Mouse (Mus musculus) thymus, postnatal 0 days (tissue): ENCODE data around the gene Ltbp4. TPM values are rescaled to one million over a fixed set of nuclear protein-coding genes. Genes with fewer than 3 reads are reported as not detected.
A peak's percentile ranks its signal among the peaks of the same experiment; 100 is the strongest.

Experiments
- DNase-seq: peaks from one replicate; pipeline ENCODE4 v3.0.0-alpha.2; 2015; ENCODE audit warnings: low spot score
- polyA plus RNA-seq: library from polyadenylated mRNA; unstranded; fragments of >200 nt; fragmentation: Nextera tagmentation; extraction: Ambion mirVana; gene quantifications from 2 replicates; pipeline ENCODE4 v1.2.1, GENCODE M21; 2015

The Ltbp4 gene
- polyA plus RNA-seq, 1 experiment from 2014 or later = 3.6 TPM

DNA sequence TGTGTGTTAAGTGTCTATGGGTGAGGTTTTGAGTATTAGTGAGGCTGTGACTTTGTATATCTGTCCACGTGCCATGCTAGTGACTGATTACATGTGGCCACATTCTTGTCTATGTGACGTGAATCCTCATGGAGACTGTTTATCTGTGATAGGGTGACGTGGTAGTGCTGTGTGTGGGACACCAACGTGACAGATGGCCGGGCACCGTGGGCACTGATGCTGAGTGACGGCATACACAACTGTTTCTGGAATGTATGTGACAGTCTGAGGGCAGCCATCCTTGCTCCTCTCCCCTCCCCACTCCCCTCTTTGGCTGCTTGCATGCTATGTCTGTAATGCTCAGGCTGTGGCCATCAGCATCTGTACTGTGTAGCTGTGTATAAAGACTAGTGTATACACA is 76.6 kb downstream of the Ltbp4 start:
- no peak for DNase-seq

DNA sequence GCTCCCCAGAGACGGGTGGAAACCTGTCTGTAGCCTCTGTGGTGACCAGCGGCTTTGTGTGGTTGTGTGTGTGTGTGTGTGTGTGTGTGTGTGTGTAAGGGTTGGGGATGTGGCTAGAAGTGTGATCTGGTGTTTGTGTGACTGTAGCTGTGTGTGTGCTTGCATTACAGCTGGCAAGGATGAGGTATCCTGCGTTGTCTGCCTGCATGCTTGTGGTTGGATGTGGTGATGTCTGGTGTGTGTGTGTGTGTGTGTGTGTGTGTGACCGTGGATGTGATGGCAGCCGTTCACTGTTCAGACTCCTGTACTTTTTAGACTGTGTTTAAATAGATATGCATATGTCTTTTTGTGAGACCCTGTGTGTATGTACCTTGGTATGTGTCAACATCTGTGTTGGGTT is 77.7 kb downstream of the Ltbp4 start:
- DNase-seq = no peak

DNA sequence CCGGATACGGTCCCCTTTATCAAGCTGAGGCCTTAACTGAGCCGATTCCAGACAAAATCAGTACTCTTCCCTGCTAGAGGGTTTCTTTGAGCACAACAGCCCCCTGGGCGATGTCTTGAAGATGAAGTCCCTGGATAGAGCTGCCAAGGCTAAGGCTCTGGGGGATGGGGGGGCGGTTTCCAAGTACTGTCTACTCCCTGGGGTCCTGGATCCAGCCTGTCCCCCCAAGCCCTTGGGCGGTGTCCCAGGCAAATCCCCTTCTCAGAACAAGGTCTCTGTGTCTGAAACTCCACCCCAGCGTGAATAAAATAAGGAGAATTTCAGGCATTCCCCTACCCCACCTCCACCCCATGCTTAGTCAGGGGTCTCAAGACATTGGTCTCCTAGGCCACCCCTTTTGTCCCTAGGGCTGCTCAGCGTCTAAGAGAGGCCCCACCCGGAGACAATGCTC is 78.2 kb downstream of the Ltbp4 start:
- no peak for DNase-seq

DNA sequence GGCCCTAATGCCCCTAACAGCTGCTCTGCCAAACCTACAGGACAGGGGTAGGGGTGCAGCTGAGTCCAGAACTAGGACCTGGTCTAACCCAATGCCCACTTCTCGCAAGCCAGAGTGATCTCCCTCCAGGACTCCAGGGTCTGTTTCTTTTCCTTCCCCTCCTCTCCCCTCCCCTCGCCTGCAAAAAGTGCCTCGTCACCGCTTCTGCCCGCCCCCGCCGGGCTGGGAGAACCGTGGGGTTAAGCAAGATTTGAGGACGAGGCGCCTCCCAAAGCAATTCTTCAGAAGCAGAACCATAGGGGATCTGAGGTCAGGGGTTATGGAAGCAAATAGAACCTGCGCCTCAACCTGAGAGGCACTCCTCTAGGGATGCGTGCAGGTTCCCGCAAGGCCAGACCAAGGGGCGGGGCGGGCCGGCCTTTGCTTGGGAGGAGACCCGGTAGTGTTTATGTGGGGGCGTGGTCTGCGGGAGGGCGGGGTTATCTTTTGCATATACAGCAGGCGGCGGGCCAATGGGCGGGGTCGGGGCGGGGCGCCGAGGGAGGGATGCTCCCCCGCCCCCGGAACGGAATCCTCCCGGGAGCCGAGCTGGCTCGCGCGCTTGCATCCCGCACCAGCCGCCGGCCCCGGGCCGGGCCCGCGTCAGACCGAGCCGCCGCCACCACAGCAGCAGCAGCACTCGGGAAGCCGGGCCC is 79.1 kb downstream of the Ltbp4 start, which contains the start of gene Numbl:
Gene Numbl (plus strand): TSS at position 229 of the 695 bp plus-strand sequence.
- peak; percentile 95 for DNase-seq

DNA sequence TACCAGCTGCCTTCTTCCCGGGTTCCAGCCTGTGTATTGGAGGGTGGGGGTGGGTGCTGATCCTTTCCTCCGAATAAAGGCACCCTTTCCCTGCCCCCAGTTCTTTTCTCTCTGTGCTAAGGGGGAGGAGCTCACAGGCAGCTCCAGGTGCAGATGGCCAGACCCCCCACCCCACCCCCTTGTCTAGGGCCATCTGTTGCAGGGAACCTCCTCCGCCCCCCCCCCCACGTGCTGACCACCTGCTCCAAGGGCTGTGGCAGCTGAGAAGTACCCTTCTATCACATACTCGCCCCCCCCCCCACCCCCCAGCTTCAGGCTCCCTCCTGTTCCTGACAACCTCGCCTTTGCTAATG is 79.7 kb downstream of the Ltbp4 start:
- DNase-seq = no peak

DNA sequence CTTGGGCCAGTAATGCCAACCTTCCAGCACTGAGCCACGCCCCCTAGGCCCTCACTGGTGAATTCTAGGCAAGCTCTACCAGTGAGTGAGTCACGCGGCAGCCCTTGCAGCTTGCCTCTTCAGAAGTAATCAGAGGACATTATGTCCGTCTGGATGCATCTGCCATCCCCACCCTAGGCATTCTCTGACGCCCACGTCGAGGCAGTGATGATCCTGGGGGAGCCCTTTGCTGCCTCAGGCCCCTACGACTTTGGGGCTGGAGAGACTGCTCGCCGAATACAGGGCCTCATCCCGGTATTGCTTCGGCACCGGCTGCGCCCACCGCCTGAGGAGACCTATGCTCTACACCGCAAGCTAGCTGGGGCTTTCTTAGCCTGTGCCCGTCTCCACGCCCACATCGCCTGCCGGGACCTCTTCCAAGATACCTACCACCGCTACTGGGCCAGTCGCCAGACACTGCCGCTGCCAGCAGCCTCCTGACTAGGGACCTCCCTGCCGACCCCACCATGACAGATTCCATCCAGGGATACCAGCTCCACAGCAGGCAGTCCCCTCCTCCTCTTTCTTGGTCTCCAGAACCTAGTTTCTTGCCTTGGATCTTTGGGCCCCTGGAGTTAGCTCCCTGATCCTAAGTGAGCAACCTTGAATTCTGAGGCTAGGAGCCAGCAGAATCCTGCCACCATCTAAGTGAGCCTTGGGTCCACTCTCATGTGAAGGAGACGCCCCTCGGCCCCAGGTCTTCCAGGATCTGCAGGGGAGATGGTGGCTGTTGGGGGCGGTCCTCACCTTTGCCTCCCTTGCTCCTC is 80.2 kb downstream of the Ltbp4 start:
- no peak for DNase-seq

DNA sequence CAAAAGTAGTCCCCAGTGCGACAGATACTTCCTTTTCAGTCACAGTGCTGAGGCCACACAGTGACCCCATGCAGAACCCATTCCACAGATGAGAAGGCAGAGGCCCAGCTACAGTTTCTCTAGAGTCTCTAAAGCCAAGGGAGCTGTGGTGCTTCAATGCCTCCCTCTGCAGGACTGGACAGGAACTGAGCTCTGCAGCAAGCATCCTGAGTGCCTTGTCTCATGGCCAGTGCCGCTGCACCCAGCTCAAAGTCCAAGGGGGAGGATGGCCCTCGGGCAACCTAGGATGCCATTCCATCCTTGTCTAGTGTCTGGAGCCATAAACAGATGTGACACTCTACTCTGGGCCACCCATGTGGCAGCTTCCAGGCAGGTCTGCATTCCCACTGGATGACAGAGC is 81.8 kb downstream of the Ltbp4 start:
- no peak for DNase-seq

Other genes with a start within 250 kb of the Ltbp4 start
- 2.0 and 10.5 TPM in 2 replicates for gene Cyp2f2, start 217.8 kb downstream of the Ltbp4 start, polyA plus RNA-seq
- 0.10 TPM in 1 of 2 replicates, not detected in the other for gene Cyp2t4, start 184.0 kb downstream of the Ltbp4 start, polyA plus RNA-seq
- gene Egln2, start 170.9 kb downstream of the Ltbp4 start, polyA plus RNA-seq = 52.4 and 59.5 TPM in 2 replicates
- gene Rab4b, start 158.8 kb downstream of the Ltbp4 start, polyA plus RNA-seq = 125 and 131 TPM in 2 replicates
- not detected in 2 replicates for gene Gm21983, start 156.6 kb downstream of the Ltbp4 start, polyA plus RNA-seq
- gene Mia, start 156.5 kb downstream of the Ltbp4 start, polyA plus RNA-seq = 3.1 and 3.4 TPM in 2 replicates
- gene BC024978, start 141.9 kb downstream of the Ltbp4 start, polyA plus RNA-seq = 2.5 and 4.0 TPM in 2 replicates
- gene Snrpa, start 141.4 kb downstream of the Ltbp4 start, polyA plus RNA-seq = 165 and 192 TPM in 2 replicates
- 2.3 TPM in 2 replicates for gene Itpkc, start 109.0 kb downstream of the Ltbp4 start, polyA plus RNA-seq
- gene Coq8b, start 104.7 kb downstream of the Ltbp4 start, polyA plus RNA-seq = 15.8 and 15.9 TPM in 2 replicates
- 3.2 and 3.5 TPM in 2 replicates for gene Numbl, start 79.3 kb downstream of the Ltbp4 start, polyA plus RNA-seq
- 45.1 and 46.3 TPM in 2 replicates for gene Shkbp1, start 18.3 kb upstream of the Ltbp4 start, polyA plus RNA-seq
- gene Gm20479, start 19.7 kb upstream of the Ltbp4 start, polyA plus RNA-seq = 0.44 TPM in 1 of 2 replicates, not detected in the other
- gene Sptbn4, start 110.0 kb upstream of the Ltbp4 start, polyA plus RNA-seq = 0.09 and 0.10 TPM in 2 replicates
- gene Blvrb, start 110.3 kb upstream of the Ltbp4 start, polyA plus RNA-seq = 26.0 and 27.6 TPM in 2 replicates
- gene Sertad3, start 136.1 kb upstream of the Ltbp4 start, polyA plus RNA-seq = 29.0 and 31.0 TPM in 2 replicates
- 33.5 and 35.1 TPM in 2 replicates for gene Sertad1, start 149.2 kb upstream of the Ltbp4 start, polyA plus RNA-seq
- 1.1 and 1.2 TPM in 2 replicates for gene Prx, start 161.6 kb upstream of the Ltbp4 start, polyA plus RNA-seq
- 0.12 and 0.14 TPM in 2 replicates for gene Hipk4, start 185.6 kb upstream of the Ltbp4 start, polyA plus RNA-seq
- gene Pld3, start 215.5 kb upstream of the Ltbp4 start, polyA plus RNA-seq = 134 and 145 TPM in 2 replicates
- 24.6 and 28.7 TPM in 2 replicates for gene 2310022A10Rik, start 215.5 kb upstream of the Ltbp4 start, polyA plus RNA-seq